Mouse (Mus musculus): ENCODE results near the gene Chchd2. TPM values are rescaled to one million over a fixed set of nuclear protein-coding genes. Genes with fewer than 3 reads are reported as not detected.

Chchd2 gene
- polyA plus RNA-seq, 1 experiment from 2014 or later, result 729 TPM

Other genes starting within 250 kb of the Chchd2 start
- 7.1 and 7.7 TPM in 2 replicates for gene Zfp11, start 217.4 kb downstream of the Chchd2 start, polyA plus RNA-seq (2015; fragmentation: Nextera tagmentation; extraction: Ambion mirVana)
- not detected in 2 replicates for gene Sept14, start 179.0 kb downstream of the Chchd2 start, polyA plus RNA-seq (2015; fragmentation: Nextera tagmentation; extraction: Ambion mirVana)
- 171 and 176 TPM in 2 replicates for gene Mrps17, start 172.0 kb downstream of the Chchd2 start, polyA plus RNA-seq (2015; fragmentation: Nextera tagmentation; extraction: Ambion mirVana)
- gene Nipsnap2, start 162.4 kb downstream of the Chchd2 start, polyA plus RNA-seq (2015; fragmentation: Nextera tagmentation; extraction: Ambion mirVana), result 96.4 and 98.7 TPM in 2 replicates
- 35.2 and 42.4 TPM in 2 replicates for gene Psph, start 100.0 kb downstream of the Chchd2 start, polyA plus RNA-seq (2015; fragmentation: Nextera tagmentation; extraction: Ambion mirVana)
- gene Sumf2, start 40.5 kb downstream of the Chchd2 start, polyA plus RNA-seq (2015; fragmentation: Nextera tagmentation; extraction: Ambion mirVana), result 31.3 and 31.7 TPM in 2 replicates
- 14.0 and 14.1 TPM in 2 replicates for gene Zbed5, start 8.3 kb upstream of the Chchd2 start, polyA plus RNA-seq (2015; fragmentation: Nextera tagmentation; extraction: Ambion mirVana)
- 1.0 and 1.2 TPM in 2 replicates for gene Phkg1, start 11.1 kb upstream of the Chchd2 start, polyA plus RNA-seq (2015; fragmentation: Nextera tagmentation; extraction: Ambion mirVana)
- gene Nupr1l, start 21.1 kb upstream of the Chchd2 start, polyA plus RNA-seq (2015; fragmentation: Nextera tagmentation; extraction: Ambion mirVana), result 4.5 and 4.7 TPM in 2 replicates
- gene Vkorc1l1, start 54.5 kb upstream of the Chchd2 start, polyA plus RNA-seq (2015; fragmentation: Nextera tagmentation; extraction: Ambion mirVana), result 22.6 and 27.3 TPM in 2 replicates
- 35.8 and 37.3 TPM in 2 replicates for gene Gusb, start 115.6 kb upstream of the Chchd2 start, polyA plus RNA-seq (2015; fragmentation: Nextera tagmentation; extraction: Ambion mirVana)
- gene Asl, start 141.8 kb upstream of the Chchd2 start, polyA plus RNA-seq (2015; fragmentation: Nextera tagmentation; extraction: Ambion mirVana), result 39.3 and 49.5 TPM in 2 replicates
- 78.0 and 92.1 TPM in 2 replicates for gene Crcp, start 141.8 kb upstream of the Chchd2 start, polyA plus RNA-seq (2015; fragmentation: Nextera tagmentation; extraction: Ambion mirVana)
- 58.3 and 59.2 TPM in 2 replicates for gene Tpst1, start 185.9 kb upstream of the Chchd2 start, polyA plus RNA-seq (2015; fragmentation: Nextera tagmentation; extraction: Ambion mirVana)

Measured in hindbrain, embryonic 16.5 days (tissue).